Mouse (Mus musculus): ENCODE measurements around the gene Canx.

Gene Canx

GRCm38 (mm10) chr11:50277706-50278105, 47.8 kb downstream of the Canx start:
- DNase-seq (ENCODE audit: inconsistent age in 2 of 2, low spot score in 1 of 2), result no peak

DNA sequence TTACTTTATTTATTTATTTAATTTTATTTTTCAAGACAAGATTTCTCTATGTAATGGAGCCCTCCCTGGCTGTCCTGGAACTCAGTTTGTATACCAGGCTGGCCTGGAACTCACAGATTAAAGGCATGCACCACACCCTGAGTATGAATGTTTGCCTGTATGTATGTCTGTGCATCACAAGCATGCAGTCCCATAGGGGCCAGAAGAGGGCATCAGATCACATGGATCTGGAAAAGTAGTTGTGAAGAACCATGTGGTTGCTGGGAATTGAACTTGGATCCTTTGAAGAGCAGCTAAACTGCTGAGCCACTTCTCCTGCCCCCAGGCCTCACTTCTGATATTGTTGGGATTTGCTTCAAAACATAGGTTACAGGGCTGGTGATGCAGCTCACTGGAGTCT, 48.4 kb downstream of the Canx start:
- no peak for DNase-seq (ENCODE audit: inconsistent age in 2 of 2, low spot score in 1 of 2)

GRCm38 (mm10) chr11:50275568-50276151, 49.8 kb downstream of the Canx start:
- no peak for DNase-seq (ENCODE audit: inconsistent age in 2 of 2, low spot score in 1 of 2)

DNA sequence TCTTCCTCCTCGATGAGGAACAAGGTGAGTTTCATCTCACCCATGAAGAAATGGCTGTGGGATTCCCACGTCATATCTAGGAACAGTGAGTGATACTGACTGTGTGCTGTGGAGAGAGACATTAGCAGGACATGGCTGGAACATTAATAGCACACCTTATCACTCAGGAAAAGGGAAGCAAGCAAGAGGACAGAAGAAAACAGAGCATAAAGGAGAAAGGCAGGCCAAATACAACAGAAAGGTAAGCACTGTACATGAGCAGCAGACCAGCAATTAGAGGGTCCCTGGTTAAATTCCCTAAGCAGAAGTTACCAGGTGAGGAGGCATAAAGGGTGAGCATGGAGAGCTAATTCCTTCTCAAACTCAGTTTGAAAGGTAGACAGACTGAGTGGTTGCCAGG, 50.4 kb downstream of the Canx start:
- DNase-seq (ENCODE audit: inconsistent age in 2 of 2, low spot score in 1 of 2), result no peak

- DNase-seq (ENCODE audit: inconsistent age in 2 of 2, low spot score in 1 of 2), result peak; percentile 43 to 67
Measured at GRCm38 (mm10) chr11:50272819-50273218, 52.7 kb downstream of the Canx start.

- no peak for DNase-seq (ENCODE audit: inconsistent age in 2 of 2, low spot score in 1 of 2)
Measured at GRCm38 (mm10) chr11:50269885-50270284, 55.6 kb downstream of the Canx start.

GRCm38 (mm10) chr11:50269163-50269562, 56.3 kb downstream of the Canx start:
- DNase-seq (ENCODE audit: inconsistent age in 2 of 2, low spot score in 1 of 2), result peak in 1 of 2 experiments; percentile 69

DNA sequence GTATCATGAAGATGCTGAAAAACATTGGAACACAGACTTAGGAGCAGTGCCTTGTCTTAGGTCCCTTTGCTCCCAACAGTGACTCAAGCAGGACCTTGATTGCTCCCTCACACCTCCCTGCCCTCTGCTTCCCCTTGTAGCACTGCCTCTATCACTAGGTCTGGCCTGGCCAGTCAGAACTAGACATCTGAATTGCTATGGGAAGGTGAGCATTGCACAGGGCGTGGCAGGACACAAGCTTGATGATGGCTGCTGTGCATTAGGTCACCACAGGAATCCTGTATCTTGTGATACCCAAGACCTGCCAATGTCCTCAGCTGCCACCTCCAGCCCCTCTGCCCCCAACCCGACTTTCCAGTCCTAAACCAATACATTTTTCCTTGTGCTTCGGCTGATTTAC, 58.5 kb downstream of the Canx start:
- no peak for DNase-seq (ENCODE audit: inconsistent age in 2 of 2, low spot score in 1 of 2)

DNA sequence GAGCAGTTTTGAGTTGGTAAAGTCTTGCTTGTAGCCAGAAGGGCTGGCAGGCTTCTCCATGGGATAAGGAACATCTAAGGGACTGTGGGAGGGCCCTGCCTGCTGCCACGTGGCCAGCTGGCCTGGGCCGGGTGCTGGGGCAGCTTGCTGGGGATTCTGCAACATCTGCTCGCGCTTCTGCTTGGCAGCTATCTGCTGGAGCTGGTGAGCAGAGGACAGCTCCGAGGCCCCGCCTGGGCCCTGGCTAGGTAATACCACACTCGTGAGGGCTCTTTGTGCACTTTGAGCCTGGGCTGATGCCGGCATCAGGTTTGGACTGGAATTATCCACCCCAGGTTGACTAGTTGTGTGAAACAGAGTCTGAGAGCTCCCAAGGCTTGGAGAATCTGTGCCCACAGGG, 59.5 kb downstream of the Canx start:
- peak in 1 of 2 experiments; percentile 50 for DNase-seq (ENCODE audit: inconsistent age in 2 of 2, low spot score in 1 of 2)

- no peak for DNase-seq (ENCODE audit: inconsistent age in 2 of 2, low spot score in 1 of 2)
Measured at GRCm38 (mm10) chr11:50263198-50263597, 62.3 kb downstream of the Canx start.

DNA sequence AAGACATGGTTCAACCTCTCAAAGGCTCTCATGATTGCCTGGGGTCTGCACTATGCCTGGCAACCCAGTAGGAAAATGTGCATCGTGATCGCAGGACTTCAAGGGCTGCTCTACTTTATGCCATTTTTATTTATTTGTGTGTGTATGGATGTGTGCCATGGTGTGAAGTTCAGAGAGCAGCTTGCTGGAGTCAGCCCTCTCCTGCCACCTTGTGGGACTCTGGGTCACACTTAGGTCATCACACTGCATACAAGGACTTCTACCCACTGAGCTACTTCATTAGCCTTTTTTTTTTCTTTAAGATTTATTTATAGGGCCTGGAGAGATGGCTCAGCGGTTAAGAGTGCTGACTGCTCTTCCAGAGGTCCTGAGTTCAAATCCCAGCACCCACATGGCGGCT, 63.5 kb downstream of the Canx start:
- peak in 1 of 2 experiments; percentile 58 for DNase-seq (ENCODE audit: inconsistent age in 2 of 2, low spot score in 1 of 2)

GRCm38 (mm10) chr11:50258310-50258709, 67.2 kb downstream of the Canx start:
- DNase-seq (ENCODE audit: inconsistent age in 2 of 2, low spot score in 1 of 2), result no peak

GRCm38 (mm10) chr11:50256615-50257014, 68.9 kb downstream of the Canx start:
- no peak for DNase-seq (ENCODE audit: inconsistent age in 2 of 2, low spot score in 1 of 2)

- DNase-seq (ENCODE audit: inconsistent age in 2 of 2, low spot score in 1 of 2), result no peak
Measured at GRCm38 (mm10) chr11:50254010-50254580, 71.4 kb downstream of the Canx start.

GRCm38 (mm10) chr11:50253393-50253792, 72.1 kb downstream of the Canx start:
- no peak for DNase-seq (ENCODE audit: inconsistent age in 2 of 2, low spot score in 1 of 2)

- DNase-seq (ENCODE audit: inconsistent age in 2 of 2, low spot score in 1 of 2), result peak in 1 of 2 experiments; percentile 29
Measured at GRCm38 (mm10) chr11:50252684-50253265, 72.7 kb downstream of the Canx start.

DNA sequence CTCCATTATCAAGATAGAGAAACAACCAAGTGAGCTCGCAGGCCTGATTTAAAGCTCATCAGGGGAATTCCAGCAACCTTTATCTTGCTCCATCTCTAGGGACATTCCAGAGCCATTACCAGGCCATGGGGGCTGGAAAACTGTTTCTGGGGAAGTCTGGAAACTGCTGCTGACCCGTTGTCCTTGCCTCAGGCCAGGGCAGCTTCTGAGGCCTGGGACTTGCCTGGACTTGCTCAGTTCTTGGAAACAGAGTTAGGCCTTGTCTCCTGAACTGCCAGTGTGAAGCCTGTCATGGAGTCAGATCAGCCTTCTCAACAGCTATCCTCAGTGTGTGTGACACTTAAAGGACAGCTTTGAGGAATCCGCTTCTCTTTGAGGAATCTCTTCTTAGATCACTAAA, 73.3 kb downstream of the Canx start:
- DNase-seq (ENCODE audit: inconsistent age in 2 of 2, low spot score in 1 of 2), result peak; percentile 66 to 75

DNA sequence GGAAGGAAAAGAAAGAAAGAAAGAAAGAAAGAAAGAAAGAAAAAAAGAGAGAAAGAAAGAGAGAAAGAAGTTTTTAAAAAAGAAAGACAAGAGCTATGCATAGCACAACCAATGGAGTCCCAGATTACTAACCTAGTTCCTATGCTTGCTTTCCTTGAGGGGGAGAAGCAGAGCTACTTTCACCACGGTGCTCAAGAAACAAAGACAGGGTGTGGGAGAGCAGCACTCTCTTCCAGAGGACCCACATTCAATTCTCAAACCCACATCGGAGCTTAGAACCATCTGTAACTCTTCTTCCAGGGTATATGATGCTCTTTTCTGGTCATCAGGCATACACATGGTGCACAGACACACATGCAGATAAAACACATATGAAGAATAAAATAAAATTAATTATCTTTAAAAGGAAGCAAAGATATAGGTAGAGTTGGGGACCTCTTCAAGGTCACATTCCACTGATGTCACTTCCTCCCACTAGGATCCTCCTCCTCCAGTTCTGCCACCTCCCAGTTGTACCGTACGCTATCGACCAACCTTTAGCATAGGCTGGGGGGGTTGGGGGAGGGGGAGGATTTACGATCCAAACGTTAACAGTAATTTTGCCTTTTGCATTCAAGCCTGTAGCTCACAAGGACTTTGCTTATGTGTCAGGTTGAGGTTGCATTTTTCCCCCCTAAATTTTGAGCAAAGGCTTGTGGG, 76.9 kb downstream of the Canx start:
- no peak for DNase-seq (ENCODE audit: inconsistent age in 2 of 2, low spot score in 1 of 2)

DNA sequence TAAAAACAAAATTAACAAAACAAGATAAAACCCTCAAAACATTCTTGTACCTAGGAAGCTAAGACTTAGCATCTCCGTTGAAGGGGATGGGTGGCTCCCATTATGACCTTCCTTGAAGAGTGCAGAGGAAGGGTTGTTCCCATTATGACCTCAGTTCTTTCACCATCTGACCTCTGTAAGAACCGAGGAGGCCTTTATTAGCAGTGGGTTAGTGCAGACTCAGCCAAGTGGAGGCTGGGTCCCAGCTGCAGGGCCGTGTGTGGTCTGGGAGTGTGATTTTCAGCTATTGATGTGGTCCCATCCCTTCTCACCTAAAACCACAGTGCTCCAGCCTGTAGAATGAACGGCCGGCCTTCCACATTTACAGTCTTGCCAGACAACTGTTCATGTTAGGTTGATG, 80.2 kb downstream of the Canx start:
- peak in 1 of 2 experiments; percentile 35 for DNase-seq (ENCODE audit: inconsistent age in 2 of 2, low spot score in 1 of 2)
